Mouse (Mus musculus) brain, adult 2 months (tissue): ENCODE results near the gene Pigq.

Experiments used
- DNase-seq: peaks from one replicate; pipeline ENCODE4 v3.0.0; 2011; ENCODE audit warnings: low read depth, low spot score

The Pigq gene

GRCm38 (mm10) chr17:25883268-25883667 is 61.5 kb downstream of the Pigq start:
- DNase-seq: no peak

- DNase-seq: no peak
Observed at GRCm38 (mm10) chr17:25882306-25882705, 62.4 kb downstream of the Pigq start.

- DNase-seq: no peak
Observed at GRCm38 (mm10) chr17:25881691-25882090, 63.0 kb downstream of the Pigq start.

- no peak for DNase-seq
Observed at GRCm38 (mm10) chr17:25880913-25881641, 63.7 kb downstream of the Pigq start.

- DNase-seq: peak; percentile 48
Observed at GRCm38 (mm10) chr17:25880196-25880910, 64.4 kb downstream of the Pigq start, which contains the start of gene Wfikkn1. Gene Wfikkn1 (minus strand): TSS chr17:25880858.

- DNase-seq: no peak
Observed at GRCm38 (mm10) chr17:25879750-25880149, 65.0 kb downstream of the Pigq start.

GRCm38 (mm10) chr17:25879261-25879660 is 65.5 kb downstream of the Pigq start:
- peak; percentile 65 for DNase-seq

GRCm38 (mm10) chr17:25878611-25879180 is 66.0 kb downstream of the Pigq start:
- no peak for DNase-seq

GRCm38 (mm10) chr17:25877741-25878610 is 66.8 kb downstream of the Pigq start:
- no peak for DNase-seq

GRCm38 (mm10) chr17:25877025-25877424 is 67.7 kb downstream of the Pigq start:
- no peak for DNase-seq
